Mouse (Mus musculus): ENCODE results near the gene Paxbp1. TPM values are rescaled to one million over a fixed set of nuclear protein-coding genes. Genes with fewer than 3 reads are reported as not detected.

Paxbp1 gene
- total RNA-seq, 2 experiments from 2014 or later = 78.9 to 82.0 TPM

DNA sequence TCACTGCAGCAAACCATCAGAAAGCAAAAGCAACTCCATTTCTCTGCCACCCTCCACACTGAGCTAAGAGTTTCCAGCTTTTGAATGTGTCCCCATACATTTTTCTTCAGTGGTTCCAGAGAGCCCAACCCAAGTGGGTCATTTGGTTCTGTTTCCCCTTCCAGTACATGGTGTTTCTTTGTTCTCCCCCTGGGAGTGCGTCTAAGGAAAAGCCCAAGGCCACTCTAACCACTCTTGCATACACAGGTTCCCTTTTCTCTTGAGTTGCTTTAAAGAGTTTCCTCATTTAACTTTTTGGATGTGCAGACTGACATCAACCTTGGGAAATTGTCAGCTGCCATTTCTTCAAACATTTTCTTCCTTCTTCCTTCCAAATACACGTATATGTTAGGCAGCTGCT lies 43.2 kb downstream of the Paxbp1 start:
- DNase-seq (ENCODE audit: low spot score in 2 of 2) = no peak

DNA sequence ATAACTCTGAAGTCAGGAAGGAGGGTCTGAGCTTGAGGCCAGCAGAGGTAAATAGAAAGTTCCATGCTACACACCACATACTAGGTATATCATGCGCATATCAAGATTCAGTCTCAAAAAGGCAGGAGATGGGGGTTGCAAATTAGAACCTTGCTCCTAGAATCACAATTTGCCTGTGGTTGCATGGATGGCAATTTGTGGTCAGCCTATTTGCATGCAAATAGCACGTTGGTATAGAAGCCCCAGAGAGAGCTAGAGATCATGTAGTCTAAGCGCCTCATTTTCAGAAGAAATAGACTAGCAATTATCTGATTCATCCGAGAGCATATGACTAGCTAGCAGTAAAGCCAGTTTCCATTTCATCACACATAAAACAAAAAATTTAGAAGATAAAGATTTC lies 44.5 kb downstream of the Paxbp1 start:
- no peak for DNase-seq (ENCODE audit: low spot score in 2 of 2)

DNA sequence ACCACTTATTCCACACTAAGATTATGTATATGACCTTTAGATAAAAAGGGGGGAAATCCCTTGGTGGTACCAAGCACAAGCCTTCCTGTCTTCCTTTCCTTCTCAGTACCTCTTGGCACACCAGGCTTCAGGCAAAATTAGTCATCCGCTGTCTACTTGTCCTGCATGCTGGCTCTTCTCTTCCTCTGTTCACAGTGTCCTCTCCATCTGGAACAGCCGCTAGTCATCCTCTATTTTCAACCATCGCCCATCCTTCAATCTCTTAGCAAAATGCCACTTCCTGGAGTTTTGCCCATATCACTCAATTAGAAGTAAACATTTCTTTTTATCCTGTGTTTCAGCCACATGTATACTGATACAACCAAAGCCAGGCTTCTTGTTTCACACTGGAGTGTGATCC lies 46.5 kb downstream of the Paxbp1 start:
- no peak for DNase-seq (ENCODE audit: low spot score in 2 of 2)

DNA sequence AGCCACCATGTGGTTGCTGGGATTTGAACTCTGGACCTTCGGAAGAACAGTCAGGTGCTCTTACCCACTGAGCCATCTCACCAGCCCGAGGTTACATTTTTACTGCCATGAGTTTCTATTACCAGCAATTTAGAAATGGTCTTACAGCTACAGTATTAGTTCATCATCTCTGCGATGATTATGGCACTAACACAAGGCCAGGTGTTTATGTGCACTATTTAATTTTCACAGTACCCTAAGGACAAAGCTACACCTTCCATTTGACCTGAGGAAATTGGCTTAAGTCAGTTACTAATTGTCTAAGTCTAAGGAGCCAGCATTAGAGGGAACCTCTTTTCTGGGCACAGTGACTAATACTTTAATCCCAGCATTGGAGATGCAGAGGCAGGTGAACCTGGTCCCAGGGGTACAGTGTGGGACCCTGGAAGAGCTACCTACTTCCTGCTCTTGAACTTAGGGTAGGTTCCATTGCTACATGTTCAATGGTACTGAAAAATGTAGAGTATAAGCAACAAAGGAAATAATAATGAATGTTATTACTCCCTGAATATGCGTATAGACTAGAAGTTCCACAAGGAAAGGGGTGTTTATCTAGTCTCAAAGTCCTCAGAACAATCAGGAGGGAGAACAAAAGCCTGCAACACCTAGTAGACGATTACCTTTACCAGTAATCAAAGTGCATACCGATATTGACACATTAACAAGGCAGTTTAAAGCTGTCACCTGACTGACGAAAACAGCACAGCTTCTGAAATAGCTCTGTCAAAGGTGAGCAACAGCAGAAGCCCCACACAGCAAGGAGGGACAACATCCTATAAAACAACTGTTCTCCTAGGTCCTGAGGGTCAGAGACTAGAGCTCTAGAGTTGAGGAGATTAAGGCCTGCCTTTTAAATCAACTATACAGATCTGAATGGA lies 47.8 kb downstream of the Paxbp1 start:
- no peak for DNase-seq (ENCODE audit: low spot score in 2 of 2)

DNA sequence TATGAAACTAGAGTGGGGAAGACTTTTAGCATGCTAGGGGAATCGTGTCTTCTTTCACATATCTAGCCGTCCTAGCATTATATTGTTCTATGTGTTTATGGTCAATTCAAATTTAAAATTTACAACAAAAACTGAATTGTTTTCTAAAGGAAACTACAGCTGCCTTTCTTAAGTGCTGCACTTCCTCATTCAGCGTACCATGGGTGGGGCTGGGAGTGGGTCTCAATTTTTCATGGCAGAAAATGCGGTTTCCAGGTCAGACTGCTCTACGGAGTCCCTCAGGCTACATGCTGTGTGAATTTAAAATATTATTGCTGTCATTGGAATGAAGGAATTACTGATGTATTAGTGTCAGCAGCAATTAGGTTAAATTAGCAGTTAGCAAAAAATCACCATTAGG lies 48.8 kb downstream of the Paxbp1 start:
- no peak for DNase-seq (ENCODE audit: low spot score in 2 of 2)

DNA sequence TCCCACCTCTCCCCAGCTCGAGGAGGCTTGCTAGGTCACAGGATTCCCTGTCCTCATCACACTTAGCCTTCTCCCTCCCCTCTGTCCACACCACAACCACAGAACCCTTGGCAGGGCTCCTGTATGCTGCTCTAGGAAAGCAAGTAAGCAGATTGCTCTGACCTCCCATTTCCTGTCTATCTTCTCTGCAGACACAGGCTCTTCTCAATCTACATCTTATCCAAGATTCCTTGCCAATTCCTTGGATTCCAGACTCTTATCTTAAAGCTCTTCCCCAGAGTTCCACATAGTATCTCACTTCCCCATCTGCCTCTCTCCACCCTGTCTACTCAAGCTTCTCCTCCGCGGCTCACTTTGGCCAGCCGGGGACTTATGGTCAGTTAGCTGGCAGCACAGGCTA lies 49.3 kb downstream of the Paxbp1 start:
- DNase-seq (ENCODE audit: low spot score in 2 of 2) = no peak

DNA sequence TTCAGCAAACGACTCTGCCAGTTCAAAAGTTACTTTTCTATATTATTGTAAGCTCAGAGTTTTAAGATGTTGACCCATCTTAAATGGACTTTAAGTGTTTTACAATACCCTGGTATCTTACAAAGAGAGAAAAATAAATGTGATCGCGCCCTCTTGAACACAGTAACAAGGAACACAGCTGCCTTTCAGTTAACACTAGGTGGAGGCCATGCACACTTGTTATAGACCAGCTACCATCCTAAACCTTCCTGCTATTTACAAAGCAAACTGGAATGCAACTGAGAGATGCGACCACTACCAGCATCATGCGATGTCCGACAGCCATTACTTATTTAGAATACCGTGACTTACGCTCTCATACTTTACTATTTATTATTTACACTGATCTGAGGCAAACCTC lies 55.2 kb downstream of the Paxbp1 start:
- no peak for DNase-seq (ENCODE audit: low spot score in 2 of 2)

DNA sequence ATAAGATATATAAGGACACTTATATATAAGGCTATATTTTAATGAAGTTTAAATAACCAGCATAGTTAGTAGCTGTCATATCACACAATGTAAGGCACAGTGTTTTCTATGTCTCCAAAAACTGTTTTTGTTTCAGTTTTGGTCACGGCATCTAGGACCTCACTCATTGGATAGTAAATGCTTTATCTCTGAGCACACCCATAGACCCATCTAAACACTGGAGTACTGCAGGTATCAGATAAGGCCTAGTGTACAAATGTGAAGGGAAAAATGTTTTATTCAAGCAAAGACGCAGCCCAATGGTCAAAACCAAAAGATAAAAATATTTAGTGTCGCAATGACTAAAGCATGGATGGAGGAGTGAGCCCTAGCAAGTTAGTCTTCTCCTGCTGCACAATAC lies 55.7 kb downstream of the Paxbp1 start:
- DNase-seq (ENCODE audit: low spot score in 2 of 2) = no peak

DNA sequence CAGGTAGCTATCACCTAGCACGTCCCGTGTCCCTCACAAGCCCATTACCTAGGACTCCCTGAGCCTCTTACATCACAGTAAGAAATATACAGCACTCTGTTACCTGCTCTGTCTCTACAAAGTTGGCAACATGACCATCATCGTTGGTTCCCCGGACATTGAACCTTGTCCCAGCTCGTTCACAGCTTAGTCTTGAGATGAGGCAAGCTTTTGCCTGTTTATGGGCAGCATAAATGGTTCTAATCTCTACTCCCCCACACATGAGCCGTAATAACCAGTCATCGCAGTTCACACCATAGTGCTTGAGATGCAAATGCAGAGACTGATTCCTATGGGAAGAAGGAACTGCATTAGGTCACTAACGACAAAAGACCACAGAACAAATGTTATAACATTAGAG lies 56.3 kb downstream of the Paxbp1 start:
- no peak for DNase-seq (ENCODE audit: low spot score in 2 of 2)

DNA sequence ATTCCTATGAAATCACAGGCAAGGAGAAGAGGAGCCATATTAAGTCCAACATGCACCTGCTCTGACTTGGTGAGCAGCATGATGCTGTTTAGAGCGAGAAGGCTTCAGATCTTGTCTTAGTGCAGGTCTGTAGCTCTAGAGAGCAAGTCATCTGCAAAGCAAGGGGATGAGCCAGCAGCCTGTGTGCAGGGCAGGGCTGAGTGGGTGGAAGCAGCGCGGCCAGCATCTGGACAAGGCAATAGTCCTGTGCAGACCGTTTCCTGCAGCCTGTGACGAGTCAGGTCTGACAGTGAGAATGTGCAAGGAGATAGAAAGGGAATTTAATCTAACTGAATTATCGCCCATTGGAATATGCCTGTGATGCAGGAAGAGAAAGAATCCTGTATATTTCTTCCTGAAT lies 73.3 kb downstream of the Paxbp1 start:
- no peak for DNase-seq (ENCODE audit: low spot score in 2 of 2)

DNA sequence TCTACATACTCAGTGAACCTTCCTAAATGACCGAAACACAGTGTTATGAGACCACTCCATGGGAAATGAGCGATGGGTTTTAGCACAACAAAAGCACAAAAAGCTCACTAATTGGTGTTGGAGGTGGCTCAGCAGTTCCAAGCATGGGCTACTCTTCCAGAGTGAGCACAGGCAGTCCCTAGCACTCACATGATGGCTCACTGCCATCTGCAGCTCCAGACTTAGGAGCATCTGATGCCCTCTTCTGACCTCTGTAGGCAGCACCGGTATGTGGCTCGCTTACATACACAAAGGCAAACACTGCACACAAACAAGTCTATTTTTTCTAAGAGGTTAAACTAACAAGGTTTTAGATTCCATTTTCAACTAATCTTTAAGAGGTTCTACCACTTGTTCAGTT lies 78.1 kb downstream of the Paxbp1 start:
- DNase-seq (ENCODE audit: low spot score in 2 of 2) = no peak

DNA sequence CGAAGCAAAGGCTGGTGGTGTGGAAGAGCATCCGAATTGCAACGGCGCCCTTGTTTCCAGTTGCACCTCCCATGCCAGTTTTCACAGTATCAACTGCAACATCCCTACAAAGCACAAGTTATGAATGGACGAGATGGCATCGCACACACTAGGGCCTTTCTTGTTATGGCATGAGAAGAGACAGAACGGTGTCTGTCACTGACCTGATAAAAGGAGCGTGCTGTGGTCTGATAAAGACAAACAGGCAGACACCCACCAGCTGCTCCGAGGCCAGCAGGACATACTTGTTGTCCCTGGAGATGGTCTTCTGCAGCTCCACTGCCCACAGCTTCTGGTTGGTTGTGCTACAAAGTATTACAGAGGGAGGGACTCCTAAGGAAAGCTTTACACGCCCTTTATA lies 80.0 kb downstream of the Paxbp1 start:
- DNase-seq (ENCODE audit: low spot score in 2 of 2) = no peak

Other genes starting within 250 kb of the Paxbp1 start
- gene Urb1, start 234.1 kb downstream of the Paxbp1 start, total RNA-seq (2021) = 10 to 100 TPM; 14.9 to 18.7 TPM
- gene Eva1c, start 217.8 kb downstream of the Paxbp1 start, total RNA-seq (2021) = 1 to 10 TPM; 5.1 to 5.8 TPM
- 10 to 100 TPM; 30.9 to 38.7 TPM for gene Cfap298, start 109.4 kb downstream of the Paxbp1 start, total RNA-seq (2021)
- gene Synj1, start 33.2 kb downstream of the Paxbp1 start, total RNA-seq (2021) = 10 to 100 TPM; 37.6 to 43.6 TPM
- gene 4932438H23Rik, start 50.6 kb upstream of the Paxbp1 start, total RNA-seq (2021) = under 1 TPM; 0.31 to 0.40 TPM
- gene Olig2, start 180.9 kb upstream of the Paxbp1 start, total RNA-seq (2021) = under 1 TPM in 1 of 2 experiments, not detected in 1; 0.11 TPM
- under 1 TPM in 1 of 2 experiments, not detected in 1; 0.65 TPM for gene Olig1, start 225.2 kb upstream of the Paxbp1 start, total RNA-seq (2021)

Measured in adrenal gland, postnatal 4 days (tissue).